Mouse (Mus musculus): ENCODE results near the gene Fkbp5. TPM values are rescaled to one million over a fixed set of nuclear protein-coding genes. Genes with fewer than 3 reads are reported as not detected.

The Fkbp5 gene
- polyA plus RNA-seq, 1 experiment from 2014 or later = 26.9 TPM

- H3K4me2 ChIP-seq (replicated peaks; ENCODE audit: low read depth, low read length) = no peak overlapping the region
- H3K27ac ChIP-seq (ENCODE audit: low read length) = no peak overlapping the region
- H3K27me3 ChIP-seq (replicated peaks; ENCODE audit: insufficient read depth, low read length) = peaks cover 10% of the 10 kb centered on the region; the same call in 1 of the 2 replicates
- H3K9ac ChIP-seq (replicated peaks; ENCODE audit: low read depth) = no peak overlapping the region
- TF ChIP-seq CTCF (IDR thresholded peaks at IDR 0.05) (no peak), EP300 (IDR thresholded peaks at IDR 0.05) (no peak)
- no peak for DNase-seq (ENCODE audit: low spot score)
- 69% methylated on average over 1 of the region's 1 CpGs for WGBS
- no peaks in the 10 kb centered on the region for H3K9me3 ChIP-seq (ENCODE audit: low read length)
- H3K4me1 ChIP-seq (ENCODE audit: insufficient read depth, low read depth, low read length) = no peaks in the 10 kb centered on the region
- ATAC-seq = no peak
- no peaks in the 10 kb centered on the region for H3K36me3 ChIP-seq (ENCODE audit: insufficient read depth, low read length)
- H3K4me3 ChIP-seq (ENCODE audit: low read depth, low read length) = no peak overlapping the region
These were observed 145.4 kb downstream of the Fkbp5 start for GRCm38 (mm10) chr17:28371941-28372340.

- no peak for DNase-seq (ENCODE audit: low spot score)
- Histone ChIP-seq H3K9ac (replicated peaks; ENCODE audit: low read depth) (no peak overlapping the region), H3K4me3 (ENCODE audit: low read depth, low read length) (no peak overlapping the region), H3K4me2 (replicated peaks; ENCODE audit: low read depth, low read length) (no peak overlapping the region), H3K27me3 (replicated peaks; ENCODE audit: insufficient read depth, low read length) (peaks cover 10% of the 10 kb centered on the region; the same call in 1 of the 2 replicates), H3K9me3 (ENCODE audit: low read length) (no peaks in the 10 kb centered on the region), H3K4me1 (ENCODE audit: insufficient read depth, low read depth, low read length) (no peaks in the 10 kb centered on the region), H3K27ac (ENCODE audit: low read length) (no peak overlapping the region), H3K36me3 (ENCODE audit: insufficient read depth, low read length) (no peaks in the 10 kb centered on the region)
- WGBS = 55% methylated on average over 2 of the region's 2 CpGs
- ATAC-seq = no peak
- no peak for TF ChIP-seq CTCF (IDR thresholded peaks at IDR 0.05)
These were observed 146.0 kb downstream of the Fkbp5 start for GRCm38 (mm10) chr17:28371286-28371685.

- Histone ChIP-seq H3K27ac (ENCODE audit: low read length) (no peak overlapping the region), H3K36me3 (ENCODE audit: insufficient read depth, low read length) (no peaks in the 10 kb centered on the region), H3K4me1 (ENCODE audit: insufficient read depth, low read depth, low read length) (peaks cover 2% of the 10 kb centered on the region), H3K9me3 (ENCODE audit: low read length) (no peaks in the 10 kb centered on the region), H3K27me3 (replicated peaks; ENCODE audit: insufficient read depth, low read length) (no peaks in the 10 kb centered on the region; the same call in 1 of the 2 replicates), H3K4me3 (ENCODE audit: low read depth, low read length) (no peak overlapping the region), H3K4me2 (replicated peaks; ENCODE audit: low read depth, low read length) (no peak overlapping the region), H3K9ac (replicated peaks; ENCODE audit: low read depth) (no peak overlapping the region)
- ATAC-seq = peak; percentile 50
- no peak for DNase-seq (ENCODE audit: low spot score)
- WGBS = 45% methylated on average over 5 of the region's 5 CpGs
- TF ChIP-seq CTCF (IDR thresholded peaks at IDR 0.05) (no peak), EP300 (IDR thresholded peaks at IDR 0.05) (no peak)
These were observed 148.3 kb downstream of the Fkbp5 start for GRCm38 (mm10) chr17:28369056-28369455.

- Histone ChIP-seq H3K9me3 (ENCODE audit: low read length) (no peaks in the 10 kb centered on the region), H3K36me3 (ENCODE audit: insufficient read depth, low read length) (no peaks in the 10 kb centered on the region), H3K4me1 (ENCODE audit: insufficient read depth, low read depth, low read length) (peaks cover 8% of the 10 kb centered on the region), H3K27ac (ENCODE audit: low read length) (no peak overlapping the region), H3K4me2 (replicated peaks; ENCODE audit: low read depth, low read length) (no peak overlapping the region), H3K27me3 (replicated peaks; ENCODE audit: insufficient read depth, low read length) (no peaks in the 10 kb centered on the region; the same call in 1 of the 2 replicates), H3K9ac (replicated peaks; ENCODE audit: low read depth) (no peak overlapping the region), H3K4me3 (ENCODE audit: low read depth, low read length) (no peak overlapping the region)
- no peak for TF ChIP-seq EP300 (IDR thresholded peaks at IDR 0.05)
- peak; percentile 96 for TF ChIP-seq CTCF (IDR thresholded peaks at IDR 0.05)
- ATAC-seq (peak; percentile 75), DNase-seq (ENCODE audit: low spot score) (peak; percentile 85)
- 3% methylated on average over 13 of the region's 13 CpGs for WGBS
These were observed 148.9 kb downstream of the Fkbp5 start for GRCm38 (mm10) chr17:28368449-28368848.

- Histone ChIP-seq H3K9me3 (ENCODE audit: low read length) (no peaks in the 10 kb centered on the region), H3K4me1 (ENCODE audit: insufficient read depth, low read depth, low read length) (peaks cover 16% of the 10 kb centered on the region), H3K36me3 (ENCODE audit: insufficient read depth, low read length) (no peaks in the 10 kb centered on the region), H3K4me3 (ENCODE audit: low read depth, low read length) (peak within 1 kb of the TSS; percentile 14; the same call in 1 of the 2 replicates), H3K27me3 (replicated peaks; ENCODE audit: insufficient read depth, low read length) (peaks cover 8% of the 10 kb centered on the region; the same call in 1 of the 2 replicates), H3K9ac (replicated peaks; ENCODE audit: low read depth) (0 out of 2 replicates have a peak within 1 kb of the TSS, but pooled peaks have one; percentile 23), H3K4me2 (replicated peaks; ENCODE audit: low read depth, low read length) (peak within 1 kb of the TSS; percentile 37), H3K27ac (ENCODE audit: low read length) (no peak within 1 kb of the TSS)
- WGBS = 52% methylated on average over 8 of the region's 8 CpGs
- DNase-seq (ENCODE audit: low spot score) = no peak
- no peak for TF ChIP-seq EP300 (IDR thresholded peaks at IDR 0.05)
- no peak for TF ChIP-seq CTCF (IDR thresholded peaks at IDR 0.05)
- no peak for ATAC-seq
These were observed 152.2 kb downstream of the Fkbp5 start, which contains the start of gene Tulp1 for GRCm38 (mm10) chr17:28365122-28365521. Gene Tulp1, minus strand, starts transcription at chr17:28365222.

GRCm38 (mm10) chr17:28363507-28363906 is 153.8 kb downstream of the Fkbp5 start:
- Histone ChIP-seq H3K4me2 (replicated peaks; ENCODE audit: low read depth, low read length) (peak overlapping the region; percentile 43; the same call in 1 of the 2 replicates), H3K4me1 (ENCODE audit: insufficient read depth, low read depth, low read length) (peaks cover 16% of the 10 kb centered on the region), H3K36me3 (ENCODE audit: insufficient read depth, low read length) (no peaks in the 10 kb centered on the region), H3K9me3 (ENCODE audit: low read length) (no peaks in the 10 kb centered on the region), H3K27me3 (replicated peaks; ENCODE audit: insufficient read depth, low read length) (peaks cover 8% of the 10 kb centered on the region; the same call in 1 of the 2 replicates), H3K4me3 (ENCODE audit: low read depth, low read length) (no peak overlapping the region), H3K27ac (ENCODE audit: low read length) (no peak overlapping the region), H3K9ac (replicated peaks; ENCODE audit: low read depth) (no peak overlapping the region)
- WGBS = 50% methylated on average over 6 of the region's 6 CpGs
- ATAC-seq = no peak
- no peak for DNase-seq (ENCODE audit: low spot score)
- TF ChIP-seq EP300 (IDR thresholded peaks at IDR 0.05) = no peak
- no peak for TF ChIP-seq CTCF (IDR thresholded peaks at IDR 0.05)
